Mouse (Mus musculus) forebrain, embryonic 16.5 days (tissue): ENCODE results near the gene Snrpa1. TPM values are rescaled to one million over a fixed set of nuclear protein-coding genes. Genes with fewer than 3 reads are reported as not detected.
A peak's percentile ranks its signal among the peaks of the same experiment; 100 is the strongest.
"Not testable (repeated sequence)": the region's sequence is repeated elsewhere in the genome, so short reads cannot be mapped to it uniquely, and the experiment has no call there.

Experiments
- ATAC-seq: fragments of 200-750 bp; cut with Nextera tagmentation; 2 replicates; pipeline ENCODE4 v1.8.0; 2017; ENCODE audit warnings: mild to moderate bottlenecking, moderate library complexity
- H3K27ac ChIP-seq: fragments of 300-500 bp; sonication (generic); 2 replicates; pipeline ENCODE4 v1.5.1; 2014; ENCODE audit warnings: low read length, control low read depth
- H3K27me3 ChIP-seq: fragments of 300-500 bp; sonication (generic); replicated peaks from 2 replicates; pipeline ENCODE4 v1.6.1; 2014; ENCODE audit warnings: low read length; ENCODE audit not compliant: control insufficient read depth, insufficient read depth
- H3K36me3 ChIP-seq: fragments of 300-500 bp; sonication (generic); 2 replicates; pipeline ENCODE4 v1.6.1; 2014; ENCODE audit not compliant: control insufficient read depth, insufficient read depth
- H3K4me1 ChIP-seq: fragments of 300-500 bp; sonication (generic); replicated peaks from 2 replicates; pipeline ENCODE4 v1.6.1; 2014; ENCODE audit warnings: low read length; ENCODE audit not compliant: control insufficient read depth, insufficient read depth
- H3K4me2 ChIP-seq: fragments of 300-500 bp; sonication (generic); 2 replicates; pipeline ENCODE4 v1.6.1; 2014; ENCODE audit warnings: mild to moderate bottlenecking, low read length, control low read depth
- H3K4me3 ChIP-seq: fragments of 300-500 bp; sonication (generic); replicated peaks from 2 replicates; pipeline ENCODE4 v1.5.1; 2014; ENCODE audit warnings: mild to moderate bottlenecking, low read length, control low read depth
- H3K9ac ChIP-seq: fragments of 300-500 bp; sonication (generic); replicated peaks from 2 replicates; pipeline ENCODE4 v1.6.1; 2014; ENCODE audit warnings: low read depth, low read length, control low read depth
- H3K9me3 ChIP-seq: fragments of 300-500 bp; sonication (generic); 2 replicates; pipeline ENCODE4 v1.6.1; 2016; ENCODE audit warnings: low read length; ENCODE audit not compliant: control insufficient read depth
- WGBS: fragments of 180-500 bp; shearing (Covaris S2); extraction: QIAGEN DNeasy Blood & Tissue Kit; methylation state at CpG from one replicate; pipeline ENCODE4 v1.1.7; 2014; 5-methylcytosine and 5-hydroxymethylcytosine counted together
- polyA plus RNA-seq: library from polyadenylated mRNA; unstranded; fragments of >200 nt; fragmentation: Nextera tagmentation; extraction: Ambion mirVana; gene quantifications from 2 replicates; pipeline ENCODE4 v1.2.1, GENCODE M21; 2015

Gene Snrpa1
- polyA plus RNA-seq, 1 experiment from 2014 or later, result 154 TPM

DNA sequence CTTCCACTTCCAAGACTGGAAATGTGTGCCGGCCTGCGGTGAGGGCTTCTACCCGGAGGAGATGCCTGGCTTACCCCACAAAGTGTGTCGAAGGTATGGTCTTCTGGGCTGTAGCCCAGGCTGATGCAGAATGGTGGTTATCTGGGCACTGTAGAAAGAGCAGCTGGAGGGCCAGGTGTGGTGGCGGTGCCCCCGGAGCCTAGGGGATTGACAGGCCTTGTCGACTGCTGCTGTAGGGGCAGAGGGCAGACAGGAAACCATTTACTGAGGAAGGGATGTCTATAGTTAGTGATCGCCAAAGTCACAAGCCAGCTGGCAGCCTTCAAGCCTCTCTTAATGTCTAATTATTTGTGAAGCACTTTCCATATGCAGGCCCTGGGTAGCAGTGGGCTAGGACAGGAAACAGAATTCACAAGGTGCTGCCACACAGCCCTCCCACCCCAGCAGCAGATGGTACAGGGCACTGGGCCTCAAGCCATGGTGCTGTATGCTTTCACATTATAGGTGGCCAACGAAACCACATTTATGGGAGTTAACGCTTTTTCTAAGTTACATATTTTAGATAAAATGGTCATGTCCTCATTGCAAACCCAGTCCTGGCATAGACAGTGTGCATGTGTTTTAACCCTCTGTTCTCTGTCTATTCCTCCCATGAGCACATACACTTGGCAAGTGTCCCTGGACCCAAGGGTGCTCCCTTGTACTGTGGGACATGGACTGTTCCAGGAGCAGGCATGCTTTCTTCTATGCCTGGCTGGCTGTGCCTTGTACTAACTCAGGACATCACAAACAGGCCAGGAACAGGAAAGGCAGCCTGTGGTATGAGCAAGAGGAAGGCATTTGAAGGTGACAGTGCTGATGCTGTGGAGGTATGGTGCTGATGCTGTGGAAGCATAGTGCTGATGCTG lies 15.0 kb upstream of the Snrpa1 start, which contains the start of gene Gm45213:
TSS of gene Gm45213 (plus strand) at position 51 of the 908 bp plus-strand sequence.
- peak; percentile 39 for ATAC-seq
- 73% methylated on average over 10 of the region's 10 CpGs for WGBS
- no peaks in the 10 kb centered on the region for H3K36me3 ChIP-seq
- no peaks in the 10 kb centered on the region for H3K9me3 ChIP-seq
- H3K27ac ChIP-seq, result no peak within 1 kb of the TSS
- H3K4me2 ChIP-seq, result no peak within 1 kb of the TSS
- no peaks in the 10 kb centered on the region for H3K27me3 ChIP-seq
- H3K9ac ChIP-seq, result no peak within 1 kb of the TSS
- H3K4me1 ChIP-seq, result peaks cover 15% of the 10 kb centered on the region
- H3K4me3 ChIP-seq, result no peak within 1 kb of the TSS

DNA sequence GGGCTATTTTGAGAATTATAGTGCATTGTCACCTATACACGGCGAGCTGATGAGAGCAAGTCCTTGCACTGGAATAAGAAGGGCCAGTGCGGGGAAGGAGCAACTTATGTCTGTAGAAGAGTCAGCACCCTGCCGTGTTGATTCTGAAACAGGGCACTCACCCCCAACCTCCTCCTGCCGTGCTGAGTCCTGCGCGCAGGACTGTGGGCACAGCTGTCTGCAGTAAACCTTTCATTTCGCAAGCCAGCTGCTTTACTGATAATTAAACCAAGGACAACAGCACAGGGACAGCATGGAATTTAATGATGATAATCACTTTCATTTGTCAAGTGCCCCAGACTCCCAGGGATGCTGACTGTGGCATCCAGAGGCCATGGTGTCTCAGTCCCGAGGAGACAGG lies 14.2 kb upstream of the Snrpa1 start:
- no peaks in the 10 kb centered on the region for H3K36me3 ChIP-seq
- 39% methylated on average over 9 of the region's 9 CpGs for WGBS
- H3K9me3 ChIP-seq, result no peaks in the 10 kb centered on the region
- H3K27me3 ChIP-seq, result no peaks in the 10 kb centered on the region
- ATAC-seq, result no peak
- H3K27ac ChIP-seq, result no peak overlapping the region
- H3K4me3 ChIP-seq, result no peak overlapping the region
- H3K4me1 ChIP-seq, result peaks cover 15% of the 10 kb centered on the region
- H3K4me2 ChIP-seq, result no peak overlapping the region
- no peak overlapping the region for H3K9ac ChIP-seq

DNA sequence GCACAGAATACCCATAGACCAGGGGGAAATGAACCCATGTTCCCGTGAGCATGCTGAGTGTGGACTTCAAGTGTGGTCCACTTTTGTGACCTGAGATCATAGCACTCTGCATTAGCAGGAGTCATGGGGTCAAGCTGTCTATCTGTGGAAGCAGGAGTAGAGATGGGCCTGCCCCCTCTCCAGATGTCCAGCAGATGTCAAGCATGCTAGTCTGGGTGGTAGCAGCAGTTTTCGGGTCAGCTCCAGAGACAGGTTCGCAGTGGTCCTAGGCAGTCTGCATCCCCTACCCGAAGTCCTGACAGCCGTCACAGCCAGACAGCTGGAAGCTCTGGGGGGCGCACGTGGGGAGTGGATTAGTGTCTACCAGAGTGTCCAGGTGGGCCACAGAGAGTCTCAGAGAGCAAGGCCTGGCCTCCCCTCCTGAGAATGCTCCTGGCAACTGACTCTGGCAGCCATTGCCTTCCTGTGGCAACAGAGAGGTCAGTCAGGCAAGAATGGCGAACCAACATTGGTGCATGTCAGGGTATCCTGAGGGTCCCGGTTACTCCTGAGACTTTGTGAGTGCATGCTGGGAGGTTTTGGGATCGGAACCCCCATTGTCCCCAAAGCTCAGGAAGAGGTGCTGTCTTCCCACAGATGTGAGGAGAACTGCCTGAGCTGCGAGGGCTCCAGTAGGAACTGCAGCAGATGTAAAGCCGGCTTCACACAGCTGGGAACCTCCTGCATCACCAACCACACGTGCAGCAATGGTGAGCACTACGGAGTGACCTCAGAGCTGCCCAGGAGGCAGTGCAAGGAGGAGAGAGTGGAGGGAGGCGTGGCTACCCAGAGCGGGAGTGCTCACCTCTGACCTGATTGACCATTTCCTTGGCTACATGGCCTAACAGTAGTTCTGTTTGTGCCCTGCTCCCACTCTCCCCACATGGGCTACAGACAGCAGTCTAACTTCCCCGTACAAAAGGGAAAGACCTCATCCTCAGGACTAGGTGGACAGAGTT lies 11.6 kb upstream of the Snrpa1 start:
- Histone ChIP-seq H3K27ac (no peak overlapping the region), H3K4me2 (no peak overlapping the region), H3K9me3 (no peaks in the 10 kb centered on the region), H3K36me3 (no peaks in the 10 kb centered on the region), H3K9ac (no peak overlapping the region), H3K4me3 (no peak overlapping the region), H3K4me1 (peaks cover 15% of the 10 kb centered on the region), H3K27me3 (no peaks in the 10 kb centered on the region)
- no peak for ATAC-seq
- WGBS, result 60% methylated on average over 17 of the region's 17 CpGs

DNA sequence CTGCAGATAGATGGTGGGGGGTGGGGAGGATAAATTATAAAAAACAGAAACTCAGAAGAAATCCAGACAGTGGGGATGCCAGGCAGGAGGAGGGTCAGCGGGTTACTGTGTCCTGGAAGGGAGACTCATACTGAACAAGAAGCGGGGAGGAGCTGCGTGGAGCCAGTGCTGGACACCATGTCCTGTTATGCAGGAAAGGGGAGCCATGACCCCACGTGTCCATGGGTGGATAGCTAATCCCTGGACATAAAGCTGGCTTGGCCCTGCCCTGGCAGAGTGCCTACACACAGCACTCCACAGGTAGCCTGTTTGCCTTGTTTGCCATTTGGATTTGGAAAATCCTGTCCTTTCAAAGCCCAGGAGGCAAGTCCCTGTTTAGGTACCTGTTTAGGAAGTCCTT lies 10.8 kb upstream of the Snrpa1 start:
- no peak for ATAC-seq
- H3K27me3 ChIP-seq, result no peaks in the 10 kb centered on the region
- peaks cover 15% of the 10 kb centered on the region for H3K4me1 ChIP-seq
- no peak overlapping the region for H3K9ac ChIP-seq
- no peak overlapping the region for H3K4me2 ChIP-seq
- H3K27ac ChIP-seq, result no peak overlapping the region
- 75% methylated on average over 4 of the region's 4 CpGs for WGBS
- no peaks in the 10 kb centered on the region for H3K9me3 ChIP-seq
- no peak overlapping the region for H3K4me3 ChIP-seq
- no peaks in the 10 kb centered on the region for H3K36me3 ChIP-seq

DNA sequence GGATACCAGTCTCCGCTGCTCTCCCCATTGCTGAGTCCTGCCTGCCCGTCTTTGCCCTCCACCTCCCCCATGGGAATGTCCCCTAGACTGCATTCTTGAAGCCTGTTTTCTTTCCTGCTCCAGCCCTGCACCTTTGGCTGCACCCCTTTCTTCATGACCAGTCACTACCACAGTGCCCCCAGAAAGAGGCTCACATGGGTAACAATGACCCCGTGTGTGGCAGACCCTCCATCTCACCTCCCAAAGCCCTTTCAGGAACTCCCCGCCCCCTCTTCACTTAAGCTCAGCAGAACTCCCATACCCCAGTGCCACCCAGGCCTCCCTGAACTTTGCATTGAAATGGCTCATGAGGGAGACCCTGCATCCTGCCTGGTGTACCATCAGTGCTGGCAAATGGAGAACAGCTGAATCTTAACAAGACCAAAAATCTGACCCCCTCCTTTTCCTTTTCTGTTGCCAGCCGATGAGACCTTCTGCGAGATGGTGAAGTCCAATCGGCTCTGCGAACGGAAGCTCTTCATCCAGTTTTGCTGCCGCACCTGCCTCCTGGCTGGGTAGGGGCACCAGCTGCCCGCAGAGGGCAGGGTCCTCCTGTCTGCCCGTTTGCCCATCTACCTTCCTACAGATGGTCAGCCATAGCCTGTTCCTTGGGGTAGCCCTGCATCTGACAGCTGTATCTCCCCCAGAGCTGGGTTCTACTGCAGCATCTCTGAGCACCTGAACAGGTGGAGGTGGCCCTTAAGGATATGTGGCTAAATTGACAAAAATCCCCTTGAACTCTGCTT lies 10.2 kb upstream of the Snrpa1 start:
- Histone ChIP-seq H3K9me3 (no peaks in the 10 kb centered on the region), H3K27me3 (no peaks in the 10 kb centered on the region), H3K4me3 (no peak overlapping the region), H3K27ac (no peak overlapping the region), H3K4me2 (no peak overlapping the region), H3K4me1 (peaks cover 12% of the 10 kb centered on the region), H3K9ac (no peak overlapping the region), H3K36me3 (no peaks in the 10 kb centered on the region)
- no peak for ATAC-seq
- WGBS, result 80% methylated on average over 12 of the region's 12 CpGs

DNA sequence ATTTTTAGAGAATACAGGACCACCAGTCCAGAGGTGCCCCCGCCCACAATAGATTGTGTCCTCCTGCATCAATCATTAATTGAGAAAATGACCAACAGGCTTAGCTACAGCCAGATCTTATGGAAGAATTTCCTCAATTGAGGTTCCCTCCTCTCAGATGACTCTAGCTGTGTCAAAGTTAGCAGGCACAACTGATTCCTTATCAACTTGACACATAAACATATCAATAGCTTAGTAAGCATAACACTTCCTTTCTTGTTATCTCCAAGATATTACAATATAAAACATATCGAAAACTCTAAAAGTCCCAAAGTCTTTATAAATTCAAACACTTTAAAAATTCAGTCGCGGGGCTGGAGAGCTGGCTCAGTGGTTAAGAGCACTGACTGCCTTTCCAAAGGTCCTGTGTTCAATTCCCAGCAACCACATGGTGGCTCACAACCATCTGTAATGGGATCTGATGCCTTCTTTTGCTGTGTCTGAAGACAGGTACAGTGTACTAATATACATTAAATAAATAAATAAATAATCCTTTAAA lies 4.8 kb upstream of the Snrpa1 start:
- H3K27ac ChIP-seq, result no peak overlapping the region
- H3K4me2 ChIP-seq, result no peak overlapping the region
- H3K36me3 ChIP-seq, result no peaks in the 10 kb centered on the region
- H3K27me3 ChIP-seq, result peaks cover 2% of the 10 kb centered on the region; the same call in 1 of the 2 replicates
- WGBS, result 91% methylated on average over 4 of the region's 4 CpGs
- H3K9ac ChIP-seq, result no peak overlapping the region
- no peak for ATAC-seq
- H3K9me3 ChIP-seq, result no peaks in the 10 kb centered on the region
- no peaks in the 10 kb centered on the region for H3K4me1 ChIP-seq
- no peak overlapping the region for H3K4me3 ChIP-seq

DNA sequence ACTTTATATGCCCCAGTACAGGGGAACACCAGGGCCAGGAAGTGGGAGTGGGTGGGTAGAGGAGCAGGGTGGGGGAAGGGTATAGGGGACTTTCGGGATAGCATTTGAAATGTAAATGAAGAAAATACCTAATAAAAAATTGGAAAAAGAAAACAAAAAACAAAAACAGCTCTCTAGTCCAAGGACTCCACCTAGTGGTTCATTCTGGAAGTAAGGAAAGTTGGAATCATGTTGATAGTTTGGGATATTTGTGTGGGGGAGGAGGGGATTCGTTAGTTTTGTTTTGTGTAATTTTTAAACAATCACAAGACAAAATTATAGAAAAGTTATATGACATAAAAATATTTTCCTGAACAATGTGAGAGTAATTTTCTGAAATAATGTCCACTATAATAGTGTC lies 3.4 kb upstream of the Snrpa1 start:
- not testable (repeated sequence) for H3K27me3 ChIP-seq, H3K36me3 ChIP-seq, H3K4me3 ChIP-seq, H3K4me2 ChIP-seq, H3K27ac ChIP-seq, H3K9me3 ChIP-seq, H3K9ac ChIP-seq, ATAC-seq, H3K4me1 ChIP-seq
- WGBS, result 4% methylated on average over 2 of the region's 2 CpGs

DNA sequence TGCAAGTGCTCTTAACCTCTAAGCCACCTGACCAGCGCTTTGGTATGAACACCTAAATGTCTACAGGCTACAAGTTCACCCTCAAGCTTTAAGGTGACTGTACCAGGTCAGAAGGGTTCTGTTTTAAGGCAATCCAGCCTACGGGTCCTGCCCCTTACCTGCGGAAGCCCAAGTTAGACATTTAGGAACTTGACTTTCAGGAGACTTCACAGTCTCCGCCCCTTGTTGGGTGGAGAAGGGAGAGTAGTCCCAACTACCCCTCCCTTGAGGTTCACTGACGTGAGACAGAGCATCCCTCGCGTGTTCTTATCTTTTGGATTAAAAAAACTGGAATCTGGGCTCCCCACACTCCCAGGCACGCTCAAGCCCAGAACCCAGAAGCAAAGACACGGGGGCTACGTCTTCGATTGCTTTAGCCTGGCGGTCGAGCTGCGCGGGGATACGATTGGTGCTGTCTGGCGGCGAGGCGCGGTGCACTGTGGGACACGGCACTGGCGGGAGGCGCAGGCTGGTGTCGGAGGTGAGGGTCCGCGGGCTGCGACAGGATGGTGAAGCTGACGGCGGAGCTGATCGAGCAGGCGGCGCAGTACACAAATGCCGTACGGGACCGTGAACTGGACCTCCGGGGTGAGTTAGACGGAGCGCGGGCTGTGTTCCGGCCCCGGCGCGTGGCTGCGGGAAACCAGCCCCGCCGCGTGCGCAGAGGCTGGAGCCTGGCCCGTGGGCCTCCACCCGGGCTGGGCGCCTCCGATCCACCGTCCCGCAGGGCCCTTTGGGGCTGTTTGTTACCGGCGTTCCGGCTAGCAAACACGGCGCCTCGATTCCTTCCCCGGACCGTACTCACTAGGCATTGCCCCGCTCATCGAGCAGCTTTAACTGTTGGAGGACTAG lies 1.5 kb downstream of the Snrpa1 start:
- peaks cover 19% of the 10 kb centered on the region for H3K4me1 ChIP-seq
- peak overlapping the region; percentile 74 for H3K27ac ChIP-seq
- WGBS, result under 1% methylated on average over 63 of the region's 64 CpGs
- no peaks in the 10 kb centered on the region for H3K9me3 ChIP-seq
- peak overlapping the region; percentile 96 for H3K4me2 ChIP-seq
- peaks cover 7% of the 10 kb centered on the region; the same call in 1 of the 2 replicates for H3K36me3 ChIP-seq
- peak; percentile 98 for ATAC-seq
- peak overlapping the region; percentile 90 for H3K9ac ChIP-seq
- peaks cover 2% of the 10 kb centered on the region; the same call in 1 of the 2 replicates for H3K27me3 ChIP-seq
- H3K4me3 ChIP-seq, result peak overlapping the region; percentile 99
